Mouse (Mus musculus) kidney, embryonic 16.5 days (tissue): ENCODE measurements around the gene Sbk2. TPM values are rescaled to one million over a fixed set of nuclear protein-coding genes. Genes with fewer than 3 reads are reported as not detected.

ENCODE experiments used
- ATAC-seq: fragments of 200-750 bp; cut with Nextera tagmentation; 2 replicates; pipeline ENCODE4 v1.8.0; 2017; ENCODE audit warnings: moderate TSS enrichment; ENCODE audit not compliant: low FRiP score, low TSS enrichment
- H3K27ac ChIP-seq: fragments of 300-500 bp; sonication (generic); 2 replicates; pipeline ENCODE4 v1.5.1; 2014; ENCODE audit warnings: low read length
- H3K27me3 ChIP-seq: fragments of 300-500 bp; sonication (generic); 2 replicates; pipeline ENCODE4 v1.6.1; 2014; ENCODE audit warnings: low read length, control low read depth, mixed read lengths; ENCODE audit not compliant: insufficient read depth
- H3K36me3 ChIP-seq: fragments of 300-500 bp; sonication (generic); 2 replicates; pipeline ENCODE4 v1.6.1; 2014; ENCODE audit warnings: low read length, control low read depth, mixed read lengths; ENCODE audit not compliant: insufficient read depth
- H3K4me1 ChIP-seq: fragments of 300-500 bp; sonication (generic); 2 replicates; pipeline ENCODE4 v1.6.1; 2014; ENCODE audit warnings: low read length, control low read depth, mixed read lengths; ENCODE audit not compliant: insufficient read depth
- H3K4me2 ChIP-seq: fragments of 300-500 bp; sonication (generic); replicated peaks from 2 replicates; pipeline ENCODE4 v1.6.1; 2014; ENCODE audit warnings: low read depth, low read length
- H3K4me3 ChIP-seq: fragments of 300-500 bp; sonication (generic); 2 replicates; pipeline ENCODE4 v1.5.1; 2014; ENCODE audit warnings: mild to moderate bottlenecking, low read length
- H3K9ac ChIP-seq: fragments of 300-500 bp; sonication (generic); replicated peaks from 2 replicates; pipeline ENCODE4 v1.6.1; 2014; ENCODE audit warnings: low read length
- H3K9me3 ChIP-seq: fragments of 300-500 bp; sonication (generic); 2 replicates; pipeline ENCODE4 v1.6.1; 2016; ENCODE audit warnings: low read length, control low read depth
- WGBS: fragments of 180-500 bp; shearing (Covaris S2); extraction: QIAGEN DNeasy Blood & Tissue Kit; methylation state at CpG from one replicate; pipeline ENCODE4 v1.1.7; 2014; 5-methylcytosine and 5-hydroxymethylcytosine counted together
- polyA plus RNA-seq: library from polyadenylated mRNA; unstranded; fragments of >200 nt; fragmentation: Nextera tagmentation; extraction: Ambion mirVana; gene quantifications from 2 replicates; pipeline ENCODE4 v1.2.1, GENCODE M21; 2015

Gene Sbk2
- polyA plus RNA-seq, 1 experiment from 2014 or later: 0.26 TPM

- WGBS: 68% methylated on average over 5 of the region's 5 CpGs
- Histone ChIP-seq H3K9ac (no peak overlapping the region), H3K9me3 (no peaks in the 10 kb centered on the region), H3K27me3 (no peaks in the 10 kb centered on the region), H3K4me2 (no peak overlapping the region), H3K27ac (no peak overlapping the region), H3K4me1 (no peaks in the 10 kb centered on the region), H3K36me3 (no peaks in the 10 kb centered on the region), H3K4me3 (no peak overlapping the region)
- ATAC-seq: no peak
Observed at GRCm38 (mm10) chr7:4963527-4963926, 679 bp downstream of the Sbk2 start.

- ATAC-seq: no peak
- Histone ChIP-seq H3K27me3 (no peaks in the 10 kb centered on the region), H3K36me3 (no peaks in the 10 kb centered on the region), H3K9ac (no peak overlapping the region), H3K9me3 (no peaks in the 10 kb centered on the region), H3K4me2 (no peak overlapping the region), H3K4me3 (no peak overlapping the region), H3K4me1 (no peaks in the 10 kb centered on the region), H3K27ac (no peak overlapping the region)
- WGBS: 77% methylated on average over 10 of the region's 10 CpGs
Observed at GRCm38 (mm10) chr7:4957361-4957760, 6.8 kb downstream of the Sbk2 start.

GRCm38 (mm10) chr7:4953815-4954445 lies 10.3 kb downstream of the Sbk2 start:
- Histone ChIP-seq H3K4me1 (no peaks in the 10 kb centered on the region), H3K9ac (no peak overlapping the region), H3K27ac (no peak overlapping the region), H3K4me3 (no peak overlapping the region), H3K9me3 (no peaks in the 10 kb centered on the region), H3K4me2 (no peak overlapping the region), H3K27me3 (no peaks in the 10 kb centered on the region), H3K36me3 (no peaks in the 10 kb centered on the region)
- ATAC-seq: no peak; the same call in 1 of the 2 replicates
- 20% methylated on average over 10 of the region's 10 CpGs for WGBS

- Histone ChIP-seq H3K4me3 (no peak overlapping the region), H3K4me2 (no peak overlapping the region), H3K9ac (no peak overlapping the region), H3K27ac (no peak overlapping the region), H3K27me3 (no peaks in the 10 kb centered on the region), H3K36me3 (no peaks in the 10 kb centered on the region), H3K4me1 (no peaks in the 10 kb centered on the region), H3K9me3 (no peaks in the 10 kb centered on the region)
- no peak for ATAC-seq
- 83% methylated on average over 19 of the region's 19 CpGs for WGBS
Observed at GRCm38 (mm10) chr7:4950561-4951342, 13.5 kb downstream of the Sbk2 start.

GRCm38 (mm10) chr7:4948386-4948785 lies 15.8 kb downstream of the Sbk2 start:
- Histone ChIP-seq H3K9me3 (no peaks in the 10 kb centered on the region), H3K27ac (no peak overlapping the region), H3K27me3 (no peaks in the 10 kb centered on the region), H3K36me3 (no peaks in the 10 kb centered on the region), H3K4me3 (no peak overlapping the region), H3K4me2 (no peak overlapping the region), H3K9ac (no peak overlapping the region), H3K4me1 (no peaks in the 10 kb centered on the region)
- ATAC-seq: no peak
- 60% methylated on average over 6 of the region's 6 CpGs for WGBS

GRCm38 (mm10) chr7:4947855-4948254 lies 16.4 kb downstream of the Sbk2 start:
- 32% methylated on average over 2 of the region's 2 CpGs for WGBS

GRCm38 (mm10) chr7:4943223-4943815 lies 20.9 kb downstream of the Sbk2 start:
- 19% methylated on average over 15 of the region's 15 CpGs for WGBS
- ATAC-seq: peak; percentile 77
- H3K27me3 ChIP-seq: no peaks in the 10 kb centered on the region
- H3K4me1 ChIP-seq: no peaks in the 10 kb centered on the region
- peak overlapping the region; percentile 36 for H3K4me3 ChIP-seq
- no peak overlapping the region for H3K27ac ChIP-seq
- no peaks in the 10 kb centered on the region for H3K9me3 ChIP-seq
- no peaks in the 10 kb centered on the region for H3K36me3 ChIP-seq
- no peak overlapping the region for H3K9ac ChIP-seq
- peak overlapping the region; percentile 54 for H3K4me2 ChIP-seq

More at GRCm38 (mm10) chr7:4947855-4948254, 16.4 kb downstream of the Sbk2 start:
- Histone ChIP-seq H3K9me3 (no peaks in the 10 kb centered on the region), H3K9ac (no peak overlapping the region), H3K4me3 (no peak overlapping the region), H3K4me2 (no peak overlapping the region), H3K36me3 (no peaks in the 10 kb centered on the region), H3K27me3 (no peaks in the 10 kb centered on the region), H3K27ac (no peak overlapping the region), H3K4me1 (no peaks in the 10 kb centered on the region)
- ATAC-seq: no peak

- 51% methylated on average over 5 of the region's 5 CpGs for WGBS
- Histone ChIP-seq H3K9me3 (no peaks in the 10 kb centered on the region), H3K27me3 (no peaks in the 10 kb centered on the region), H3K27ac (no peak overlapping the region), H3K4me3 (no peak overlapping the region), H3K9ac (no peak overlapping the region), H3K4me2 (no peak overlapping the region), H3K36me3 (no peaks in the 10 kb centered on the region), H3K4me1 (no peaks in the 10 kb centered on the region)
- no peak for ATAC-seq
Observed at GRCm38 (mm10) chr7:4942673-4943072, 21.5 kb downstream of the Sbk2 start.

- Histone ChIP-seq H3K4me3 (no peak overlapping the region), H3K36me3 (no peaks in the 10 kb centered on the region), H3K27ac (no peak overlapping the region), H3K9me3 (no peaks in the 10 kb centered on the region), H3K27me3 (no peaks in the 10 kb centered on the region), H3K9ac (no peak overlapping the region), H3K4me2 (no peak overlapping the region), H3K4me1 (no peaks in the 10 kb centered on the region)
- WGBS: 21% methylated on average over 9 of the region's 9 CpGs
- ATAC-seq: peak; percentile 55; the same call in 1 of the 2 replicates
Observed at GRCm38 (mm10) chr7:4940068-4940479, 24.1 kb downstream of the Sbk2 start.

- no peak for ATAC-seq
- peaks cover 6% of the 10 kb centered on the region for H3K9me3 ChIP-seq
- no peaks in the 10 kb centered on the region for H3K4me1 ChIP-seq
- H3K4me2 ChIP-seq: no peak overlapping the region
- H3K9ac ChIP-seq: no peak overlapping the region
- no peaks in the 10 kb centered on the region for H3K27me3 ChIP-seq
- H3K27ac ChIP-seq: no peak overlapping the region
- WGBS: 31% methylated on average over 2 of the region's 2 CpGs
- H3K36me3 ChIP-seq: no peaks in the 10 kb centered on the region
- H3K4me3 ChIP-seq: no peak overlapping the region
Observed at GRCm38 (mm10) chr7:4938456-4938855, 25.8 kb downstream of the Sbk2 start.
